In the genomic region with DNA sequence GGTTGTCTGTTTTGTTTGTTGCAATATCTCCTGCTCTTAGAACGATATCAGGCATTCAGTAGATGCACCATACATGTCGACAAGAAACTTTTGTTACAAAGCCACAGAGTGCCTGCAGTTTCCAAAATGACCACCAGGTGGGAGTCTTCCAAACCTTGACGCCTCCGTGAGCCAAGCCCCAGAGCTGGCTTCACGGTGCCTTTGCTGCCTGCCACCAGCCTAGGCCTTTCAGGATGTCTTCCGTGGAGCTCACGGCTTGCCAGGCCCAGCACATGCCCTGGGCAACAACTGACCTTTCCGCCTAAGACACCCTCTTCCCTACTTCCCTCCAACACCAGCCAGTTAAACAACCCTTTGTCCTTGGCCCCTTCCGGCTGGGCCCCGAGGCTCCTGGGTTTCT, we compare ENCODE assay signal across 8 mouse cellular contexts. TPM values are rescaled to one million over a fixed set of nuclear protein-coding genes. Genes with fewer than 3 reads are reported as not detected.
DNase-seq lines count a peak whose midpoint lies in the region; ATAC-seq and TF ChIP-seq lines count a peak whose summit lies in the region.

No protein-coding gene starts in this region.

- H3K9me3 ChIP-seq in G1E (replicated peaks): no peaks in the 10 kb centered on the region; the same call in 1 of the 2 replicates
- no peaks in the 10 kb centered on the region for H3K9me3 ChIP-seq in lung, embryonic 14.5 days (ENCODE audit: low read depth, low read length)

- peaks cover 59% of the 10 kb centered on the region for H3K4me1 ChIP-seq in G1E (ENCODE audit: insufficient read depth, low read depth, low read length)
- no peaks in the 10 kb centered on the region for H3K4me1 ChIP-seq in lung, embryonic 14.5 days (ENCODE audit: insufficient read depth)

- peak; percentile 70 for DNase-seq in G1E (ENCODE audit: low spot score)
- peak; percentile 81 to 87 for DNase-seq in cerebellum, adult 18-20 months
- peak; percentile 89 for DNase-seq in forelimb bud, embryonic 11.5 days (ENCODE audit: low read depth, low spot score)
- DNase-seq in layer of hippocampus, adult 2 months (ENCODE audit: low spot score in 2 of 2): peak; percentile 78 to 90
- DNase-seq in lung, embryonic 14.5 days: peak; percentile 94
- peak; percentile 70 for DNase-seq in testis, postnatal 14 days (ENCODE audit: low spot score)

- H3K4me3 ChIP-seq in G1E (ENCODE audit: low read depth, low read length): no peak overlapping the region
- no peak overlapping the region for H3K4me3 ChIP-seq in layer of hippocampus, adult 2 months
- no peak overlapping the region for H3K4me3 ChIP-seq in lung, embryonic 14.5 days (ENCODE audit: low read depth, low read length)

- H3K36me3 ChIP-seq in G1E (replicated peaks): no peaks in the 10 kb centered on the region
- no peaks in the 10 kb centered on the region for H3K36me3 ChIP-seq in lung, embryonic 14.5 days (ENCODE audit: insufficient read depth)

- H3K27ac ChIP-seq in layer of hippocampus, adult 2 months: 0 out of 2 replicates have a peak overlapping the region, but pooled peaks have one; percentile 28
- no peak overlapping the region for H3K27ac ChIP-seq in lung, embryonic 14.5 days (ENCODE audit: low read depth)

- WGBS in lung, embryonic 14.5 days: 24% methylated on average over 10 of the region's 10 CpGs

- H3K9ac ChIP-seq in lung, embryonic 14.5 days: no peak overlapping the region

- H3K27me3 ChIP-seq in G1E (ENCODE audit: insufficient read depth, low read length): no peaks in the 10 kb centered on the region
- H3K27me3 ChIP-seq in lung, embryonic 14.5 days (ENCODE audit: insufficient read depth, low read length): no peaks in the 10 kb centered on the region

- H3K4me2 ChIP-seq in lung, embryonic 14.5 days: no peak overlapping the region

- peak; percentile 61 for ATAC-seq in G1E (ENCODE audit: extremely low read depth, insufficient number of reproducible peaks, low FRiP score, poor library complexity, severe bottlenecking)
- ATAC-seq in hematopoietic stem cell, adult 5-6 weeks (replicated peaks in 1 of 2; ENCODE audit: insufficient read depth in 1 of 2, low FRiP score in 2 of 2, low TSS enrichment in 1 of 2, low read depth in 1 of 2, poor library complexity in 2 of 2, severe bottlenecking in 2 of 2): peak; percentile 61 to 66
- ATAC-seq in lung, embryonic 14.5 days (ENCODE audit: insufficient read depth): peak; percentile 57; the same call in 1 of the 2 replicates
- peak; percentile 73 for ATAC-seq in neutrophil, adult 5-6 weeks (ENCODE audit: extremely low read depth, insufficient number of reproducible peaks, low FRiP score, poor library complexity, severe bottlenecking)

- TF ChIP-seq CTCF in G1E (IDR thresholded peaks at IDR 0.05; ENCODE audit: low read depth, low read length): peak; percentile 55; the same call in 1 of the 2 replicates
- TF ChIP-seq CTCF in layer of hippocampus, adult 2 months (conservative IDR thresholded peaks at IDR 0.05): peak; percentile 99; the same call in 1 of the 2 replicates
- peak; percentile 91 for TF ChIP-seq CTCF in lung, embryonic 14.5 days (IDR thresholded peaks at IDR 0.05; ENCODE audit: low read depth)

RNA-seq across cellular contexts. Expression of a gene that starts 5.2 kb away (rescaled TPM):
- total RNA-seq in G1E (2014; fragmentation: Nextera tagmentation): 14.0 and 40.3 TPM in 2 replicates
- total RNA-seq in G1E (2017): 20.4 and 22.9 TPM in 2 replicates
- polyA plus RNA-seq in G1E (2012): 66.2 and 70.4 TPM in 2 replicates
- total RNA-seq in hematopoietic stem cell, adult 5-6 weeks (2017): 75.9 and 80.8 TPM in 2 replicates
- under 1 TPM; 0.64 to 0.67 TPM for total RNA-seq in layer of hippocampus, adult 2 months (2021)
- polyA plus RNA-seq in lung, embryonic 14.5 days (2014; fragmentation: Nextera tagmentation; extraction: Ambion mirVana): 1.6 and 1.7 TPM in 2 replicates
- 13.6 and 14.8 TPM in 2 replicates for total RNA-seq in neutrophil, adult 5-6 weeks (2017)

RNA-seq across cellular contexts. Expression of a gene that starts 15.8 kb away (rescaled TPM):
- not detected in 2 replicates for total RNA-seq in G1E (2014; fragmentation: Nextera tagmentation)
- not detected in 2 replicates for total RNA-seq in G1E (2017)
- not detected in 2 replicates for polyA plus RNA-seq in G1E (2012)
- not detected in 2 replicates for total RNA-seq in hematopoietic stem cell, adult 5-6 weeks (2017)
- not detected for total RNA-seq in layer of hippocampus, adult 2 months (2021)
- not detected in 2 replicates for polyA plus RNA-seq in lung, embryonic 14.5 days (2014; fragmentation: Nextera tagmentation; extraction: Ambion mirVana)
- not detected in 2 replicates for total RNA-seq in neutrophil, adult 5-6 weeks (2017)

RNA-seq across cellular contexts. Expression of a gene that starts 31.1 kb away (rescaled TPM):
- total RNA-seq in G1E (2014; fragmentation: Nextera tagmentation): not detected in 2 replicates
- not detected in 2 replicates for total RNA-seq in G1E (2017)
- not detected in 2 replicates for polyA plus RNA-seq in G1E (2012)
- total RNA-seq in hematopoietic stem cell, adult 5-6 weeks (2017): not detected in 2 replicates
- total RNA-seq in layer of hippocampus, adult 2 months (2021): not detected
- not detected in 2 replicates for polyA plus RNA-seq in lung, embryonic 14.5 days (2014; fragmentation: Nextera tagmentation; extraction: Ambion mirVana)
- total RNA-seq in neutrophil, adult 5-6 weeks (2017): not detected in 2 replicates

RNA-seq across cellular contexts. Expression of a gene that starts 34.6 kb away (rescaled TPM):
- total RNA-seq in G1E (2014; fragmentation: Nextera tagmentation): 21.7 and 77.3 TPM in 2 replicates
- total RNA-seq in G1E (2017): 16.1 and 19.1 TPM in 2 replicates
- polyA plus RNA-seq in G1E (2012): 61.5 and 67.4 TPM in 2 replicates
- 15.6 and 21.3 TPM in 2 replicates for total RNA-seq in hematopoietic stem cell, adult 5-6 weeks (2017)
- total RNA-seq in layer of hippocampus, adult 2 months (2021): 10 to 100 TPM; 34.6 to 43.6 TPM
- 21.5 and 24.5 TPM in 2 replicates for polyA plus RNA-seq in lung, embryonic 14.5 days (2014; fragmentation: Nextera tagmentation; extraction: Ambion mirVana)
- 30.7 and 33.6 TPM in 2 replicates for total RNA-seq in neutrophil, adult 5-6 weeks (2017)

RNA-seq across cellular contexts. Expression of a gene that starts 48.4 kb away (rescaled TPM):
- total RNA-seq in G1E (2014; fragmentation: Nextera tagmentation) (8.9 and 12.5 TPM in 2 replicates), G1E (2017) (5.4 and 6.0 TPM in 2 replicates)
- 3.1 and 3.5 TPM in 2 replicates for polyA plus RNA-seq in G1E (2012)
- total RNA-seq in hematopoietic stem cell, adult 5-6 weeks (2017): 5.5 and 6.5 TPM in 2 replicates
- 10 to 100 TPM; 16.6 to 17.5 TPM for total RNA-seq in layer of hippocampus, adult 2 months (2021)
- polyA plus RNA-seq in lung, embryonic 14.5 days (2014; fragmentation: Nextera tagmentation; extraction: Ambion mirVana): 8.6 and 9.8 TPM in 2 replicates
- 8.7 and 14.6 TPM in 2 replicates for total RNA-seq in neutrophil, adult 5-6 weeks (2017)
